Mouse (Mus musculus) ovary, adult 2 months (tissue): Measurements from ENCODE around the gene Setd3. TPM values are rescaled to one million over a fixed set of nuclear protein-coding genes. Genes with fewer than 3 reads are reported as not detected.

Experiments
- polyA plus RNA-seq: library from polyadenylated mRNA; depleted of rRNA; stranded (reverse); fragments of >200 nt; gene quantifications from 2 replicates; pipeline ENCODE4 v1.2.3, GENCODE M21; 2012; rRNA removed

The Setd3 gene
- 9.8 and 12.4 TPM in 2 replicates for polyA plus RNA-seq

GRCm38 (mm10) chr12:108179246-108179320, at the start of gene Setd3:
Gene Setd3 (minus strand): TSS chr12:108179314.

DNA sequence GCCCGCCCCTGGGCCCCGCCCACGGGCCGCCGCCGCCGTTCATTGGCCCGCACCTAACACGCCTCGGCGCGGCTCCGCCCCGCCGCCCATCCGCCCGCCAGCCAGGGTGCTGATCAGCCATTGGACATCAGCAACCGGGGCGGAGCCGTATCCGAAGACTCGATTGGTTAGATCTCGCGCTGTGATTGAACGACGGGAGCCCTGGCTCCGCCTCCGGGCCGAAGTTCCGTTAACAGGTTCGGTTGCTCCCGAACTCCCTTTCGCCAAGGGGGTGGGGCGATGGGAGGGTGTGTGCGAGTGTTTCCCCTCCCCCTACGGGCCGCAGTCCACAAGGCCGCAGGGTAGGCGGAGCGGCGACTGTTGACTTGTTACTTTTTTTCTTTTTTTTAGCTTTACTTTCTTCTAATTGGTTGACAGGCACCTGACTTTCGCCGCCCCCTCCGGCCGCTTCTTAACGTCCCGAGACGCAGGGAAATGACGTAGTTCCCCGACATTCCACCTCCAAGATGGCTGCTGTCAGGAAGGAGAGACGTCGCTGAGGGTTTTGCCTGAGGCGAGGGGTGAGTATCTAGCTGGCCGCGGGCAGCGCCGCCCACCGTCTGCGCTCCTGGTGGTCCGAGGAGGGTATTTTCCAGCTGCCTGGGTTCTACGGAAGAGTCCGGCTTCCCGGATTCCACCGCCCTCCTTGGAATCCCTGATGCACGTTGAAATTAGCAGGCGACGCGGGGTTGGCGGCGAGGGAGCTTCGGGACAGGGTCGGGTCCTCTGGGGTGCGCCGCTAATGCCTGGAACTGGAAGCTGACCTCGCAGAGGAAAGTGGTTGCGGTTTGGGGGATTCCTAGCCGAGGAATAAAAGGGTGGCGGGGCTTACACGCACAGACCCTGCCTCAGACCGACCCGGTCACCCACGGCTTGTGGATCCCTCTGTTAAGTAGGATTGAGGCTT, 480 bp upstream of the Setd3 start, which contains the start of gene Ccnk:
Gene Ccnk, plus strand, starts transcription at position 259 of the 946 bp plus-strand sequence.

Other genes starting within 250 kb of the Setd3 start
- 0.51 and 0.81 TPM in 2 replicates for gene Bcl11b, start 175.7 kb downstream of the Setd3 start, polyA plus RNA-seq
- 9.8 and 15.5 TPM in 2 replicates for gene Ccnk, start 265 bp upstream of the Setd3 start, polyA plus RNA-seq
- 37.4 and 54.0 TPM in 2 replicates for gene Ccdc85c, start 96.1 kb upstream of the Setd3 start, polyA plus RNA-seq
- 4.0 and 4.4 TPM in 2 replicates for gene Hhipl1, start 127.0 kb upstream of the Setd3 start, polyA plus RNA-seq
- 7.2 and 8.8 TPM in 2 replicates for gene Cyp46a1, start 155.1 kb upstream of the Setd3 start, polyA plus RNA-seq
- gene Eml1, start 191.6 kb upstream of the Setd3 start, polyA plus RNA-seq: 65.1 and 75.2 TPM in 2 replicates